Mouse (Mus musculus): ENCODE data around the gene Pitpnm2.

GRCm38 (mm10) chr5:124217566-124218249 is 31.9 kb downstream of the Pitpnm2 start:
- no peak for TF ChIP-seq CTCF (IDR thresholded peaks at IDR 0.05; ENCODE audit: low read depth, low read length)
- no peak for TF ChIP-seq POLR2A (IDR thresholded peaks at IDR 0.05; ENCODE audit: borderline replicate concordance, low read depth, low read length)
